Mouse (Mus musculus) heart, embryonic 16.5 days (tissue): ENCODE data around the gene Prr5l. TPM values are rescaled to one million over a fixed set of nuclear protein-coding genes. Genes with fewer than 3 reads are reported as not detected.

Source experiments
- ATAC-seq: fragments of 200-750 bp; cut with Nextera tagmentation; replicated peaks from 2 replicates; pipeline ENCODE4 v1.8.0; 2017; ENCODE audit warnings: moderate number of reproducible peaks; ENCODE audit not compliant: insufficient read depth, low FRiP score; ENCODE audit errors: extremely low read depth
- H3K27ac ChIP-seq: fragments of 300-500 bp; sonication (generic); 2 replicates; pipeline ENCODE4 v1.5.1; 2014; ENCODE audit warnings: mild to moderate bottlenecking, low read length, control low read depth, moderate library complexity
- H3K27me3 ChIP-seq: fragments of 300-500 bp; sonication (generic); 2 replicates; pipeline ENCODE4 v1.6.1; 2014; ENCODE audit warnings: low read length, mixed read lengths; ENCODE audit not compliant: control insufficient read depth, insufficient read depth
- H3K36me3 ChIP-seq: fragments of 300-500 bp; sonication (generic); 2 replicates; pipeline ENCODE4 v1.6.1; 2014; ENCODE audit not compliant: control insufficient read depth, insufficient read depth
- H3K4me1 ChIP-seq: fragments of 300-500 bp; sonication (generic); 2 replicates; pipeline ENCODE4 v1.6.1; 2014; ENCODE audit warnings: low read length, mixed read lengths; ENCODE audit not compliant: control insufficient read depth, insufficient read depth
- H3K4me2 ChIP-seq: fragments of 300-500 bp; sonication (generic); 2 replicates; pipeline ENCODE4 v1.6.1; 2014; ENCODE audit warnings: low read depth, mild to moderate bottlenecking, control low read depth, low read length
- H3K4me3 ChIP-seq: fragments of 300-500 bp; sonication (generic); 2 replicates; pipeline ENCODE4 v1.5.1; 2014; ENCODE audit warnings: mild to moderate bottlenecking, control low read depth, low read length
- H3K9ac ChIP-seq: fragments of 300-500 bp; sonication (generic); 2 replicates; pipeline ENCODE4 v1.6.1; 2014; ENCODE audit warnings: low read length, control low read depth
- H3K9me3 ChIP-seq: fragments of 300-500 bp; sonication (generic); replicated peaks from 2 replicates; pipeline ENCODE4 v1.6.1; 2016; ENCODE audit warnings: low read length; ENCODE audit not compliant: control insufficient read depth
- WGBS: fragments of 180-500 bp; shearing (Covaris S2); extraction: QIAGEN DNeasy Blood & Tissue Kit; methylation state at CpG from one replicate; pipeline ENCODE4 v1.1.7; 2014; 5-methylcytosine and 5-hydroxymethylcytosine counted together
- polyA plus RNA-seq: library from polyadenylated mRNA; unstranded; fragments of >200 nt; fragmentation: Nextera tagmentation; extraction: Ambion mirVana; gene quantifications from 2 replicates; pipeline ENCODE4 v1.2.1, GENCODE M21; 2015

Prr5l gene
- polyA plus RNA-seq, 1 experiment from 2014 or later = 6.2 TPM

- WGBS = 92% methylated on average over 8 of the region's 8 CpGs
- Histone ChIP-seq H3K27ac (no peak overlapping the region), H3K4me3 (no peak overlapping the region), H3K27me3 (no peaks in the 10 kb centered on the region), H3K4me2 (no peak overlapping the region), H3K36me3 (no peaks in the 10 kb centered on the region), H3K4me1 (peaks cover 8% of the 10 kb centered on the region), H3K9me3 (no peaks in the 10 kb centered on the region), H3K9ac (no peak overlapping the region)
- no peak for ATAC-seq
Measured at GRCm38 (mm10) chr2:101888886-101889285, 6.1 kb upstream of the Prr5l start.

- Histone ChIP-seq H3K4me3 (peak within 1 kb of the TSS; percentile 90), H3K4me1 (peaks cover 8% of the 10 kb centered on the region), H3K9ac (peak within 1 kb of the TSS; percentile 84), H3K9me3 (no peaks in the 10 kb centered on the region), H3K27ac (peak within 1 kb of the TSS; percentile 49; the same call in 1 of the 2 replicates), H3K27me3 (no peaks in the 10 kb centered on the region), H3K36me3 (no peaks in the 10 kb centered on the region), H3K4me2 (peak within 1 kb of the TSS; percentile 92)
- peak; percentile 96 for ATAC-seq
- WGBS = 12% methylated on average over 22 of the region's 22 CpGs
Measured at GRCm38 (mm10) chr2:101885768-101886438, 3.1 kb upstream of the Prr5l start, which contains the start of gene Commd9. Gene Commd9 (plus strand): TSS chr2:101886247.

- H3K4me2 ChIP-seq = no peak overlapping the region
- peaks cover 8% of the 10 kb centered on the region for H3K4me1 ChIP-seq
- no peak overlapping the region for H3K27ac ChIP-seq
- H3K27me3 ChIP-seq = no peaks in the 10 kb centered on the region
- WGBS = 35% methylated on average over 2 of the region's 2 CpGs
- no peak for ATAC-seq
- H3K9ac ChIP-seq = no peak overlapping the region
- no peak overlapping the region for H3K4me3 ChIP-seq
- no peaks in the 10 kb centered on the region for H3K36me3 ChIP-seq
- no peaks in the 10 kb centered on the region for H3K9me3 ChIP-seq
Measured at GRCm38 (mm10) chr2:101884286-101884685, 1.5 kb upstream of the Prr5l start.

- Histone ChIP-seq H3K4me3 (no peak overlapping the region), H3K4me1 (peaks cover 10% of the 10 kb centered on the region), H3K4me2 (no peak overlapping the region), H3K27me3 (no peaks in the 10 kb centered on the region), H3K27ac (no peak overlapping the region), H3K36me3 (no peaks in the 10 kb centered on the region), H3K9ac (no peak overlapping the region), H3K9me3 (no peaks in the 10 kb centered on the region)
- ATAC-seq = no peak
- 77% methylated on average over 9 of the region's 9 CpGs for WGBS
Measured at GRCm38 (mm10) chr2:101881471-101882162, 1.2 kb downstream of the Prr5l start.

GRCm38 (mm10) chr2:101871179-101871578 is 11.6 kb downstream of the Prr5l start:
- no peak overlapping the region for H3K27ac ChIP-seq
- H3K9me3 ChIP-seq = no peaks in the 10 kb centered on the region
- 23% methylated on average over 14 of the region's 14 CpGs for WGBS
- no peaks in the 10 kb centered on the region for H3K27me3 ChIP-seq
- no peaks in the 10 kb centered on the region for H3K4me1 ChIP-seq
- no peaks in the 10 kb centered on the region for H3K36me3 ChIP-seq
- ATAC-seq = no peak
- H3K4me2 ChIP-seq = peak overlapping the region; percentile 68
- peak overlapping the region; percentile 65 for H3K9ac ChIP-seq
- H3K4me3 ChIP-seq = peak overlapping the region; percentile 41

- ATAC-seq = no peak
- 89% methylated on average over 4 of the region's 4 CpGs for WGBS
- Histone ChIP-seq H3K27ac (no peak overlapping the region), H3K27me3 (no peaks in the 10 kb centered on the region), H3K36me3 (no peaks in the 10 kb centered on the region), H3K4me1 (no peaks in the 10 kb centered on the region), H3K9me3 (no peaks in the 10 kb centered on the region), H3K9ac (no peak overlapping the region), H3K4me2 (no peak overlapping the region), H3K4me3 (no peak overlapping the region)
Measured at GRCm38 (mm10) chr2:101868683-101869082, 14.1 kb downstream of the Prr5l start.

- no peaks in the 10 kb centered on the region for H3K4me1 ChIP-seq
- no peaks in the 10 kb centered on the region for H3K27me3 ChIP-seq
- no peak overlapping the region for H3K4me2 ChIP-seq
- peak; percentile 32; the same call in 1 of the 2 replicates for ATAC-seq
- 45% methylated on average over 15 of the region's 15 CpGs for WGBS
- H3K27ac ChIP-seq = no peak overlapping the region
- no peaks in the 10 kb centered on the region for H3K36me3 ChIP-seq
- no peak overlapping the region for H3K4me3 ChIP-seq
- no peaks in the 10 kb centered on the region for H3K9me3 ChIP-seq
- no peak overlapping the region for H3K9ac ChIP-seq
Measured at GRCm38 (mm10) chr2:101862219-101863123, 20.4 kb downstream of the Prr5l start.

GRCm38 (mm10) chr2:101860920-101861485 is 21.8 kb downstream of the Prr5l start:
- Histone ChIP-seq H3K4me1 (no peaks in the 10 kb centered on the region), H3K27ac (no peak overlapping the region), H3K36me3 (no peaks in the 10 kb centered on the region), H3K27me3 (no peaks in the 10 kb centered on the region), H3K4me3 (no peak overlapping the region), H3K9me3 (no peaks in the 10 kb centered on the region), H3K9ac (no peak overlapping the region), H3K4me2 (no peak overlapping the region)
- no peak for ATAC-seq
- WGBS = 82% methylated on average over 3 of the region's 3 CpGs
